Mouse (Mus musculus): ENCODE data around the gene Kcnk15. TPM values are rescaled to one million over a fixed set of nuclear protein-coding genes. Genes with fewer than 3 reads are reported as not detected.
A peak's percentile ranks its signal among the peaks of the same experiment; 100 is the strongest.

Gene Kcnk15
- polyA plus RNA-seq, 1 experiment from 2014 or later, result not detected

- H3K9me3 ChIP-seq (ENCODE audit: control insufficient read depth, low read length), result no peaks in the 10 kb centered on the region
- no peak overlapping the region for H3K4me2 ChIP-seq (ENCODE audit: low read length)
- no peak overlapping the region for H3K9ac ChIP-seq (replicated peaks; ENCODE audit: low read depth, low read length)
- no peaks in the 10 kb centered on the region for H3K36me3 ChIP-seq (ENCODE audit: control insufficient read depth, insufficient read depth)
- no peak overlapping the region for H3K27ac ChIP-seq (ENCODE audit: low read length)
- 92% methylated on average over 9 of the region's 9 CpGs for WGBS
- no peak for ATAC-seq
- no peak overlapping the region for H3K4me3 ChIP-seq (replicated peaks; ENCODE audit: low read length)
- H3K27me3 ChIP-seq (replicated peaks; ENCODE audit: control insufficient read depth, insufficient read depth, low read length), result no peaks in the 10 kb centered on the region
- H3K4me1 ChIP-seq (replicated peaks; ENCODE audit: control insufficient read depth, insufficient read depth, low read length), result peaks cover 10% of the 10 kb centered on the region
Measured at GRCm38 (mm10) chr2:163866061-163866460, 12.6 kb downstream of the Kcnk15 start.

- Histone ChIP-seq H3K27me3 (replicated peaks; ENCODE audit: control insufficient read depth, insufficient read depth, low read length) (peaks cover 4% of the 10 kb centered on the region; the same call in 1 of the 2 replicates), H3K9me3 (ENCODE audit: control insufficient read depth, low read length) (no peaks in the 10 kb centered on the region), H3K9ac (replicated peaks; ENCODE audit: low read depth, low read length) (no peak overlapping the region), H3K4me3 (replicated peaks; ENCODE audit: low read length) (no peak overlapping the region), H3K4me1 (replicated peaks; ENCODE audit: control insufficient read depth, insufficient read depth, low read length) (peaks cover 11% of the 10 kb centered on the region), H3K27ac (ENCODE audit: low read length) (no peak overlapping the region), H3K4me2 (ENCODE audit: low read length) (no peak overlapping the region), H3K36me3 (ENCODE audit: control insufficient read depth, insufficient read depth) (no peaks in the 10 kb centered on the region)
- WGBS, result 26% methylated on average over 5 of the region's 5 CpGs
- peak; percentile 76; the same call in 1 of the 2 replicates for ATAC-seq
Measured at GRCm38 (mm10) chr2:163869783-163870182, 16.3 kb downstream of the Kcnk15 start.

GRCm38 (mm10) chr2:163871266-163871665, 17.8 kb downstream of the Kcnk15 start:
- Histone ChIP-seq H3K9ac (replicated peaks; ENCODE audit: low read depth, low read length) (no peak overlapping the region), H3K4me3 (replicated peaks; ENCODE audit: low read length) (no peak overlapping the region), H3K27me3 (replicated peaks; ENCODE audit: control insufficient read depth, insufficient read depth, low read length) (peaks cover 4% of the 10 kb centered on the region; the same call in 1 of the 2 replicates), H3K4me2 (ENCODE audit: low read length) (no peak overlapping the region), H3K36me3 (ENCODE audit: control insufficient read depth, insufficient read depth) (no peaks in the 10 kb centered on the region), H3K4me1 (replicated peaks; ENCODE audit: control insufficient read depth, insufficient read depth, low read length) (peaks cover 25% of the 10 kb centered on the region), H3K9me3 (ENCODE audit: control insufficient read depth, low read length) (no peaks in the 10 kb centered on the region), H3K27ac (ENCODE audit: low read length) (no peak overlapping the region)
- ATAC-seq, result no peak
- WGBS, result 70% methylated on average over 4 of the region's 4 CpGs

- H3K9ac ChIP-seq (replicated peaks; ENCODE audit: low read depth, low read length), result no peak overlapping the region
- no peaks in the 10 kb centered on the region for H3K36me3 ChIP-seq (ENCODE audit: control insufficient read depth, insufficient read depth)
- no peak overlapping the region for H3K27ac ChIP-seq (ENCODE audit: low read length)
- H3K4me2 ChIP-seq (ENCODE audit: low read length), result no peak overlapping the region
- H3K9me3 ChIP-seq (ENCODE audit: control insufficient read depth, low read length), result no peaks in the 10 kb centered on the region
- peaks cover 27% of the 10 kb centered on the region for H3K4me1 ChIP-seq (replicated peaks; ENCODE audit: control insufficient read depth, insufficient read depth, low read length)
- WGBS, result 49% methylated on average over 3 of the region's 3 CpGs
- no peak overlapping the region for H3K4me3 ChIP-seq (replicated peaks; ENCODE audit: low read length)
- H3K27me3 ChIP-seq (replicated peaks; ENCODE audit: control insufficient read depth, insufficient read depth, low read length), result peaks cover 4% of the 10 kb centered on the region; the same call in 1 of the 2 replicates
- ATAC-seq, result no peak
Measured at GRCm38 (mm10) chr2:163871906-163872305, 18.5 kb downstream of the Kcnk15 start.

GRCm38 (mm10) chr2:163874877-163875276, 21.4 kb downstream of the Kcnk15 start:
- H3K9ac ChIP-seq (replicated peaks; ENCODE audit: low read depth, low read length), result no peak overlapping the region
- no peak overlapping the region for H3K27ac ChIP-seq (ENCODE audit: low read length)
- no peaks in the 10 kb centered on the region for H3K9me3 ChIP-seq (ENCODE audit: control insufficient read depth, low read length)
- peaks cover 24% of the 10 kb centered on the region for H3K4me1 ChIP-seq (replicated peaks; ENCODE audit: control insufficient read depth, insufficient read depth, low read length)
- H3K36me3 ChIP-seq (ENCODE audit: control insufficient read depth, insufficient read depth), result no peaks in the 10 kb centered on the region
- no peak overlapping the region for H3K4me2 ChIP-seq (ENCODE audit: low read length)
- H3K27me3 ChIP-seq (replicated peaks; ENCODE audit: control insufficient read depth, insufficient read depth, low read length), result peaks cover 4% of the 10 kb centered on the region; the same call in 1 of the 2 replicates
- no peak for ATAC-seq
- 18% methylated on average over 5 of the region's 5 CpGs for WGBS
- no peak overlapping the region for H3K4me3 ChIP-seq (replicated peaks; ENCODE audit: low read length)

- WGBS, result 41% methylated on average over 7 of the region's 7 CpGs
- peaks cover 18% of the 10 kb centered on the region for H3K4me1 ChIP-seq (replicated peaks; ENCODE audit: control insufficient read depth, insufficient read depth, low read length)
- peaks cover 4% of the 10 kb centered on the region; the same call in 1 of the 2 replicates for H3K27me3 ChIP-seq (replicated peaks; ENCODE audit: control insufficient read depth, insufficient read depth, low read length)
- H3K27ac ChIP-seq (ENCODE audit: low read length), result no peak overlapping the region
- H3K4me2 ChIP-seq (ENCODE audit: low read length), result no peak overlapping the region
- peak; percentile 82 for ATAC-seq
- H3K4me3 ChIP-seq (replicated peaks; ENCODE audit: low read length), result no peak overlapping the region
- H3K9me3 ChIP-seq (ENCODE audit: control insufficient read depth, low read length), result no peaks in the 10 kb centered on the region
- H3K36me3 ChIP-seq (ENCODE audit: control insufficient read depth, insufficient read depth), result no peaks in the 10 kb centered on the region
- no peak overlapping the region for H3K9ac ChIP-seq (replicated peaks; ENCODE audit: low read depth, low read length)
Measured at GRCm38 (mm10) chr2:163875484-163875883, 22.0 kb downstream of the Kcnk15 start.

- Histone ChIP-seq H3K27me3 (replicated peaks; ENCODE audit: control insufficient read depth, insufficient read depth, low read length) (no peaks in the 10 kb centered on the region), H3K27ac (ENCODE audit: low read length) (no peak overlapping the region), H3K4me2 (ENCODE audit: low read length) (no peak overlapping the region), H3K4me1 (replicated peaks; ENCODE audit: control insufficient read depth, insufficient read depth, low read length) (peaks cover 18% of the 10 kb centered on the region), H3K9me3 (ENCODE audit: control insufficient read depth, low read length) (no peaks in the 10 kb centered on the region), H3K9ac (replicated peaks; ENCODE audit: low read depth, low read length) (no peak overlapping the region), H3K4me3 (replicated peaks; ENCODE audit: low read length) (no peak overlapping the region), H3K36me3 (ENCODE audit: control insufficient read depth, insufficient read depth) (no peaks in the 10 kb centered on the region)
- 0 out of 2 replicates have a peak, but pooled peaks have one; percentile 31 for ATAC-seq
- 66% methylated on average over 14 of the region's 14 CpGs for WGBS
Measured at GRCm38 (mm10) chr2:163876830-163877498, 23.5 kb downstream of the Kcnk15 start.

- ATAC-seq, result no peak
- Histone ChIP-seq H3K27me3 (replicated peaks; ENCODE audit: control insufficient read depth, insufficient read depth, low read length) (no peaks in the 10 kb centered on the region), H3K9me3 (ENCODE audit: control insufficient read depth, low read length) (no peaks in the 10 kb centered on the region), H3K9ac (replicated peaks; ENCODE audit: low read depth, low read length) (no peak overlapping the region), H3K4me2 (ENCODE audit: low read length) (no peak overlapping the region), H3K4me1 (replicated peaks; ENCODE audit: control insufficient read depth, insufficient read depth, low read length) (peaks cover 6% of the 10 kb centered on the region), H3K36me3 (ENCODE audit: control insufficient read depth, insufficient read depth) (no peaks in the 10 kb centered on the region), H3K4me3 (replicated peaks; ENCODE audit: low read length) (no peak overlapping the region), H3K27ac (ENCODE audit: low read length) (no peak overlapping the region)
- 72% methylated on average over 6 of the region's 6 CpGs for WGBS
Measured at GRCm38 (mm10) chr2:163880891-163881290, 27.4 kb downstream of the Kcnk15 start.

GRCm38 (mm10) chr2:163882859-163883652, 29.6 kb downstream of the Kcnk15 start:
- H3K4me2 ChIP-seq (ENCODE audit: low read length), result no peak overlapping the region
- ATAC-seq, result no peak
- H3K4me3 ChIP-seq (replicated peaks; ENCODE audit: low read length), result no peak overlapping the region
- no peaks in the 10 kb centered on the region for H3K9me3 ChIP-seq (ENCODE audit: control insufficient read depth, low read length)
- H3K27ac ChIP-seq (ENCODE audit: low read length), result no peak overlapping the region
- no peaks in the 10 kb centered on the region for H3K4me1 ChIP-seq (replicated peaks; ENCODE audit: control insufficient read depth, insufficient read depth, low read length)
- 69% methylated on average over 17 of the region's 17 CpGs for WGBS
- H3K36me3 ChIP-seq (ENCODE audit: control insufficient read depth, insufficient read depth), result no peaks in the 10 kb centered on the region
- no peak overlapping the region for H3K9ac ChIP-seq (replicated peaks; ENCODE audit: low read depth, low read length)
- H3K27me3 ChIP-seq (replicated peaks; ENCODE audit: control insufficient read depth, insufficient read depth, low read length), result no peaks in the 10 kb centered on the region

Measured in forebrain, embryonic 16.5 days (tissue).